Mouse (Mus musculus) forebrain, embryonic 14.5 days (tissue): ENCODE measurements around the gene Tbx21. TPM values are rescaled to one million over a fixed set of nuclear protein-coding genes. Genes with fewer than 3 reads are reported as not detected.

ENCODE experiments used
- microRNA-seq: library from miRNA; unstranded; fragments of <30 nt; microRNA quantifications from one replicate; pipeline ENCODE4, GENCODE M21; 2016
- polyA plus RNA-seq: library from polyadenylated mRNA; unstranded; fragments of >200 nt; fragmentation: Nextera tagmentation; extraction: Ambion mirVana; gene quantifications from 2 replicates; pipeline ENCODE4 v1.2.1, GENCODE M21; 2014

The Tbx21 gene
- polyA plus RNA-seq, 1 experiment from 2014 or later = 0.13 TPM

Small RNA genes within 50 kb of the gene (microRNA-seq; reads per million reads assigned to microRNA genes)
- not detected for gene Mir7235
- gene Mir8103 = not detected

Other genes starting within 250 kb of the Tbx21 start
- 91.2 and 98.4 TPM in 2 replicates for gene Cdk5rap3, start 198.8 kb downstream of the Tbx21 start, polyA plus RNA-seq
- 0.09 TPM in 1 of 2 replicates, not detected in the other for gene Prr15l, start 187.2 kb downstream of the Tbx21 start, polyA plus RNA-seq
- gene Pnpo, start 171.3 kb downstream of the Tbx21 start, polyA plus RNA-seq = 19.0 and 21.9 TPM in 2 replicates
- 14.3 and 14.6 TPM in 2 replicates for gene Sp2, start 132.4 kb downstream of the Tbx21 start, polyA plus RNA-seq
- 0.17 TPM in 1 of 2 replicates, not detected in the other for gene Sp6, start 101.9 kb downstream of the Tbx21 start, polyA plus RNA-seq
- 15.0 and 15.4 TPM in 2 replicates for gene Scrn2, start 85.4 kb downstream of the Tbx21 start, polyA plus RNA-seq
- gene Lrrc46, start 73.9 kb downstream of the Tbx21 start, polyA plus RNA-seq = 4.3 and 4.5 TPM in 2 replicates
- gene Mrpl10, start 73.8 kb downstream of the Tbx21 start, polyA plus RNA-seq = 56.2 and 57.6 TPM in 2 replicates
- gene Osbpl7, start 64.7 kb downstream of the Tbx21 start, polyA plus RNA-seq = 6.1 and 6.7 TPM in 2 replicates
- gene Tbkbp1, start 36.2 kb upstream of the Tbx21 start, polyA plus RNA-seq = 4.8 and 5.4 TPM in 2 replicates
- gene Kpnb1, start 72.5 kb upstream of the Tbx21 start, polyA plus RNA-seq = 41.7 and 41.9 TPM in 2 replicates
- 91.3 and 97.4 TPM in 2 replicates for gene Npepps, start 165.3 kb upstream of the Tbx21 start, polyA plus RNA-seq
- 42.2 and 43.4 TPM in 2 replicates for gene Mrpl45, start 200.4 kb upstream of the Tbx21 start, polyA plus RNA-seq
- 0.20 and 0.34 TPM in 2 replicates for gene Gpr179, start 236.7 kb upstream of the Tbx21 start, polyA plus RNA-seq
- gene Socs7, start 247.2 kb upstream of the Tbx21 start, polyA plus RNA-seq = 5.7 and 5.9 TPM in 2 replicates